Mouse (Mus musculus): ENCODE measurements around the gene H1foo. TPM values are rescaled to one million over a fixed set of nuclear protein-coding genes. Genes with fewer than 3 reads are reported as not detected.
A peak's percentile ranks its signal among the peaks of the same experiment; 100 is the strongest.

The H1foo gene
- polyA plus RNA-seq, 1 experiment from 2014 or later, result not detected

DNA sequence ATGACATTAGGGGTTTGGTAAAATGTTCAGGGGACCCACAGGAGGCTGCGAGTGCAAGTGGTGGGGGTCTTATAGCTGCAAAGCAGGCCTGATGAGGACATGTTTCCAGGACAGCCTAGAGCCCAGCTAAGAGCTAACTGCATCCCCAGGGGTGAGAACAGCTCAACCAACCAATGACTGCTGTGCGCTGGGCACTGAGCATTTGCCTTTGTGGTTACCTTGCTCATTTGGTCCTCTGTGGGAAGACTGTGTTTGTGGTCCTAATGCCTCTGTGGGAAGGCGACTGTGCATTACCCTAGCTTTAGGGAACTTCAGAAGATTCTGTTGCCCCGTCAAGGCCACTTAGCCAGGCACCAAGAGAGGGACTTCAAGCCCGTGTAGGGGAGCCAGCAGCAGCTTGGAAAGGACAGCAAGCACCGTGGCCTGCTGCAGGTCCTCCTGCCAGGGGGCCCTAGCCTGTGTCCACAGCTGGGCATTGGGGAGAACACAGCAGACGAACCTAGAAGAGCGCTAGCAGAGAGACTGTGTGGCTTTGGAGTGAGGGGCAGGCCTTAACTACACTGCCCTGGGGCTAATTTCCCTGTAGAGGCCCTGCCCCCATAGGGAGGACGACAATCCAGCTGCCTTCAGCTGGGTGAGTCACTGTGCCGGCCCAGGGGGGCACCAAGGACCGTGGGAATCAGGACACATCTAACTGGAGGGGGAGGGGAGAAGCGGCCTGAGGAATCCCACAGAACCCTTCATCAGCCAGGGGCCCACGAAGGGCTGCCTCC is 46.6 kb downstream of the H1foo start:
- Histone ChIP-seq H3K4me1 (peaks cover 54% of the 10 kb centered on the region), H3K4me2 (replicated peaks) (peak overlapping the region; percentile 91), H3K9me3 (no peaks in the 10 kb centered on the region), H3K9ac (peak overlapping the region; percentile 54), H3K4me3 (peak overlapping the region; percentile 61), H3K27ac (no peak overlapping the region), H3K27me3 (peaks cover 62% of the 10 kb centered on the region), H3K36me3 (no peaks in the 10 kb centered on the region)
- 30% methylated on average over 13 of the region's 13 CpGs for WGBS
- no peak for ATAC-seq (ENCODE audit: low FRiP score, low read depth)

DNA sequence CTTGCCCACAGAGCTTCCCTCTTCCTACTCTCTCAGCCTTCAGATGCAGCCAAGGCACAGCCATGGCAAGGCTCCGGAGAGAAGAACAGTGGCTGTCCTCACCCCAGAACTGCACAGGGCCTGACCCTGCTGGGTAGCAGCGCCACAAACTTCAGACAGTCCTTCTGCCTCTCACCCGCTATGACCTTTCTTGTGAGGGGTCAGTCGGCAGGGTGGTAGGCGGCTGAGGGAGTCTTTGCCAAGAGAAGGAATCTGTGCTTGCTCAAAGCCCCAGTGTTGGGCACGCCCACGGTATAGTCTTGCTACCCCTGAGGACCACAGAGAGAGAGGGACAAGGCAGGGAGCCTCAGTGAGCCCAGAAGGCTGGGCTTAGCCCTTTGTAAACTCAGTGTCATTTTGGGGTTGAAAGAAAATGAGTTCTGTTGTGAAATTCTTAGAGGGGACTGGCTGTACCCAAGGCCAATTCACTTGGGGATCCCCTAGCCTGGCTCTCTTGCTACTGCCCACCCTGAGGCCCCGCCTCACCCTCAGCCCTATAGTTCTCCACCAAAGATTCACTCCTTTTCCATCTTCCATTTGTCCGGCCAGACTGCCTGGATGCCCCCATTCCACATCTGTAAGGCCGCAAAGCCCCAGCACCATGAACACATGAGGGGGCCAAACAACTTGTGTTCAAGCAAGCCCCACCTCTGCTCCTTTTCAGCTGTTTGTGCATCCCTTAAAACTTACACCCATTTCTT is 47.3 kb downstream of the H1foo start:
- no peaks in the 10 kb centered on the region for H3K9me3 ChIP-seq
- H3K9ac ChIP-seq, result peak overlapping the region; percentile 54
- H3K4me3 ChIP-seq, result peak overlapping the region; percentile 61
- H3K36me3 ChIP-seq, result no peaks in the 10 kb centered on the region
- H3K27me3 ChIP-seq, result peaks cover 62% of the 10 kb centered on the region
- H3K4me1 ChIP-seq, result peaks cover 47% of the 10 kb centered on the region
- 37% methylated on average over 10 of the region's 10 CpGs for WGBS
- peak overlapping the region; percentile 91 for H3K4me2 ChIP-seq (replicated peaks)
- no peak overlapping the region for H3K27ac ChIP-seq
- ATAC-seq (ENCODE audit: low FRiP score, low read depth), result no peak

DNA sequence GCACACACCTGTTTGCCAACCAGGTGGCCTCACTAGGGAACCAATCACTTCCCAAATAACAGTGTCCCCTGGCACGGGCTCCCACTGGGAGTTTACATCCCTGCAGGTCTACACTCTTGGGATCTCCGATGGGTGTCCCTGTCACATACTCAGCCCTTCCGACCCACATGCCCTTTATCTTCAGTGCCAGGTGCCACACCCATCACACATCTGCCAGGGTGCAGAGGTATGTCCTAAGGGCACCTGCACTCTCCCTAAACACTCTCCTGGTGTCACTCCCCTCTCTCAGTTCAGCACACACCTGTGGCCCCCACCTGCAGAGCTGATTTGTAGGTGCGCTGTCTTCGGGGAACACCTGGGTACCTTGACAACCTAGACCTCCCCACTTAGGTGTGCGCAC is 48.2 kb downstream of the H1foo start:
- ATAC-seq (ENCODE audit: low FRiP score, low read depth), result no peak
- Histone ChIP-seq H3K4me1 (peaks cover 50% of the 10 kb centered on the region), H3K4me3 (peak overlapping the region; percentile 61), H3K9me3 (no peaks in the 10 kb centered on the region), H3K36me3 (no peaks in the 10 kb centered on the region), H3K27ac (no peak overlapping the region), H3K4me2 (replicated peaks) (peak overlapping the region; percentile 91), H3K27me3 (peaks cover 60% of the 10 kb centered on the region), H3K9ac (peak overlapping the region; percentile 71)
- 44% methylated on average over 6 of the region's 6 CpGs for WGBS

DNA sequence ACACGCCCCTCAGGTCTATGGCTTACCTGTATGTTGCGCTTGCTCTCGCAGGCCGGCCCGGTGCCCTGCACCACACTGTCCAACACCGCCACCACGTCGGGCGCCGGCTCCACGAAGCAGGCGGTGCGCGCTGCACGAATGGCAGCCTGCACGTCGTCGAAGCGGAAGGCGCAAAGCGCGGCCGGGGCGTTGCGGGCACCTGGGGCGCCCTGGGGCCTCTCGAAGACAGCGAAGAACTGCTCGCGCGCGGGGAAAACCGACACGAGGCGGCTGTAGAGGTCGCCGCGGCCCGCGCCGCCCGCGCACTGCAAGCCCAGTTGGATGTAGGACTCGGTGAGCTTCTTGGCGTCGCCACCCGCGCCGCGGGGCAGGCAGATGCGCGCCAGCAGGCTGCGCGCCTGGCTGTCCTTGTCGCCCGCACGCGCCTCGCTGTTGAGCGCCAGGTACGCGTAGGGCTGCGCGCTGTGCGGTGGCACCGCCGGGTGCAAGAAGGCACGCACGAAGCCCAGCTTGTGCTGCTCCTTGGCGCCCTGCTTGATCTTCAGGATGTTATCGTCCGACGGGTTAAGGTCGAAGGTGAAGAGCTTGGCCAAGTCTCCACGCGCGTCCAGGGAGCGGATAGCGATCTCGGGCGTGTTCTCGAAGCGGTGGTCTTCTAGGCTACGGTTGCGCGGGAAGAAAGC is 48.9 kb downstream of the H1foo start:
- ATAC-seq (ENCODE audit: low FRiP score, low read depth), result no peak
- H3K9ac ChIP-seq, result peak overlapping the region; percentile 71
- peak overlapping the region; percentile 61 for H3K4me3 ChIP-seq
- peaks cover 57% of the 10 kb centered on the region for H3K27me3 ChIP-seq
- peak overlapping the region; percentile 44; the same call in 1 of the 2 replicates for H3K27ac ChIP-seq
- H3K9me3 ChIP-seq, result no peaks in the 10 kb centered on the region
- 3% methylated on average over 80 of the region's 86 CpGs for WGBS
- H3K36me3 ChIP-seq, result no peaks in the 10 kb centered on the region
- H3K4me1 ChIP-seq, result peaks cover 56% of the 10 kb centered on the region
- peak overlapping the region; percentile 91 for H3K4me2 ChIP-seq (replicated peaks)

DNA sequence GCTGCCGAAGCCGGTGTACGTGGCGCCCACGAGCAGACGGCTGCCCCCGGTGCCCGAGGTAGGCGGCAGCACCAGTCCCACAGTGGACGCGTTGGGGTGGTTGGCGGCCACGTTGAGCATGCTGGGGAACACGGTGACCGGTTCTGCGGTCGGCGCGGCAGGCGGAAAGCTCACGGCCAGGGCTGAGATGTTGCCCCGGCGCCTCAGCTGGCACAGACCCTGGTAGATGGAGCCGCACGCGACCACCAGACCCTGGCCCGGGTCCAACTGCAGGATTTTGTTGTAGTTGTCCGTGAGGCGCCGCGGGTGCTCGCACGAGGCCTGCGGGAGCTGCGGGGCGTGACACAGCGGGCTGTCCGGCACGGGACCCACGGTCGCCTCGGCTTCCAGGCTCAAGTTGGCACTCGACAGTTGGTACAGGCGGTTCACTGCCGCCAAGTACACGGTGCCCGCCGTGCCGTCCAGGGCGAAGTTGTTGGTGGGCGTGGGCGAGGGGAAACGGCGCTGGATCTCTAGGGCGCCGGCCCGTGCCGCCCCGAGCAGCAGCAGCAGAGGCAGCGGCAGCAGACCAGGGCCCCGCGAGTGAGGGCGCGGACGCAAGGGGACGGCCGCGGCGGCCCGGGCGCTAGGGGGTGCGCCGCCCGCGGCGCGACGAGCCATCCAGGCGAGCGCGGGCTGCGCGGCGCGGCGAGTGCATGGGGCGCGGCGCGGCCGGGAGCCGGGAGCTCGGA is 49.6 kb downstream of the H1foo start:
- Histone ChIP-seq H3K36me3 (no peaks in the 10 kb centered on the region), H3K4me1 (peaks cover 58% of the 10 kb centered on the region), H3K4me3 (peak overlapping the region; percentile 61), H3K27ac (peak overlapping the region; percentile 44; the same call in 1 of the 2 replicates), H3K4me2 (replicated peaks) (peak overlapping the region; percentile 91), H3K9ac (peak overlapping the region; percentile 71), H3K9me3 (no peaks in the 10 kb centered on the region), H3K27me3 (peaks cover 51% of the 10 kb centered on the region)
- WGBS, result 1% methylated on average over 89 of the region's 93 CpGs
- ATAC-seq (ENCODE audit: low FRiP score, low read depth), result peak; percentile 25; the same call in 1 of the 2 replicates

DNA sequence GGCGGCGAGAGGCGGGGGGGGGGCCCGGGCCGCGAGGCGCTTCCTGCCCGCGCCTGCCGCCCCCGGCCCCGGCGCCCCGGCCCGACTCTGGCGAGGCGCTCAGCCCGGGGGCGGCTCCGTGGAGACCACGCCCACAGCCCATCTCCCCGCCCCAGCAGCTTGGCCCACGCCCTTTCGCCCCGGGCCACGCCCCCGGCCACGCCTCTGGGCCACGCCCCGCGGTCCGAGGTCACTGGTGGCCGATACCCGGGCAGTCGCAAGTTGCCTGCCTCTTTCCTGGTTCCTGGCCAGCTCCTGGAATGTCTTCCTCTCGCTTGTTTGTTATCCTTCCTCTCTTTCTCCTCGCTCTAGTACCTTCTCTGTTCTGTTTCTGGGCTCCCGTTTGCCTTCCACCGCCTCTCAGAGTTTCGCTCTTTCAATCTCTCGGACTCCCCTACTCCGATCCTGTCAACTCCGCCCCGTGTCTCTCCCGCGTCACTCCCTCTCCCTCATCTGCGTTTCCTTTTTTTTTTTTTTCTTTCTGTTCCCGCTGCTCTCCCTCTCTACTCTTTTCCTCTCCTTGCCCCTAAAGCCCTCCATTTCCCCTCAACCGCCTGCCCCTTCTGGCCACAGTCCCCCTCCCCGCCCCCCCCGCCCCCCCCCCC is 50.3 kb downstream of the H1foo start, which contains the start of gene Plxnd1:
TSS of gene Plxnd1 (minus strand) at position 129 of the 644 bp plus-strand sequence.
- H3K9ac ChIP-seq, result peak within 1 kb of the TSS; percentile 71
- peak within 1 kb of the TSS; percentile 91 for H3K4me2 ChIP-seq (replicated peaks)
- peaks cover 49% of the 10 kb centered on the region for H3K27me3 ChIP-seq
- no peaks in the 10 kb centered on the region for H3K36me3 ChIP-seq
- 1% methylated on average over 28 of the region's 51 CpGs for WGBS
- no peaks in the 10 kb centered on the region for H3K9me3 ChIP-seq
- H3K4me1 ChIP-seq, result peaks cover 58% of the 10 kb centered on the region
- peak within 1 kb of the TSS; percentile 61 for H3K4me3 ChIP-seq
- peak within 1 kb of the TSS; percentile 61; the same call in 1 of the 2 replicates for H3K27ac ChIP-seq
- peak; percentile 78 for ATAC-seq (ENCODE audit: low FRiP score, low read depth)

DNA sequence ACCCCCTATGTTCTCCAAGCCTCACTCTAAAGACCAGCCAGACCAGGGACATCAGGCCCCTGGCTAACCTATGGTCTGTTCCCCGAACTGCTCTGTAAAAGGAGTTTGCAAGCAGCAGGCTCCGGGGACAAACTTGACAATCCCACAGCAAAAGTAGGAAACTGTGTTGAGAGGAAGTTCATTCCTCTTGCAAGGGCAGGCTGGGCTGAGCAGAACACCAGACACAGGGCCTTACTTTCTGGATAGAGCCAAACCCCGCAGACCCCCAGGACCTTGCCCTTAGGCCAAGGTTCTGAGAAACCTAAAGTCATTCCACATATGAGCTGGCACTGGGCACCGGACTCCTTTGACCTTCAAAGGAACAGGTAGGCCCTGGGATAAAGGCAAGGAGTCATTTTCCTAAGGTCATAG is 50.8 kb downstream of the H1foo start:
- Histone ChIP-seq H3K36me3 (no peaks in the 10 kb centered on the region), H3K27ac (peak overlapping the region; percentile 61; the same call in 1 of the 2 replicates), H3K9me3 (no peaks in the 10 kb centered on the region), H3K4me2 (replicated peaks) (peak overlapping the region; percentile 91), H3K4me1 (peaks cover 58% of the 10 kb centered on the region), H3K9ac (no peak overlapping the region), H3K4me3 (peak overlapping the region; percentile 61; the same call in 1 of the 2 replicates), H3K27me3 (peaks cover 45% of the 10 kb centered on the region)
- WGBS, result 48% methylated on average over 4 of the region's 4 CpGs
- ATAC-seq (ENCODE audit: low FRiP score, low read depth), result no peak

DNA sequence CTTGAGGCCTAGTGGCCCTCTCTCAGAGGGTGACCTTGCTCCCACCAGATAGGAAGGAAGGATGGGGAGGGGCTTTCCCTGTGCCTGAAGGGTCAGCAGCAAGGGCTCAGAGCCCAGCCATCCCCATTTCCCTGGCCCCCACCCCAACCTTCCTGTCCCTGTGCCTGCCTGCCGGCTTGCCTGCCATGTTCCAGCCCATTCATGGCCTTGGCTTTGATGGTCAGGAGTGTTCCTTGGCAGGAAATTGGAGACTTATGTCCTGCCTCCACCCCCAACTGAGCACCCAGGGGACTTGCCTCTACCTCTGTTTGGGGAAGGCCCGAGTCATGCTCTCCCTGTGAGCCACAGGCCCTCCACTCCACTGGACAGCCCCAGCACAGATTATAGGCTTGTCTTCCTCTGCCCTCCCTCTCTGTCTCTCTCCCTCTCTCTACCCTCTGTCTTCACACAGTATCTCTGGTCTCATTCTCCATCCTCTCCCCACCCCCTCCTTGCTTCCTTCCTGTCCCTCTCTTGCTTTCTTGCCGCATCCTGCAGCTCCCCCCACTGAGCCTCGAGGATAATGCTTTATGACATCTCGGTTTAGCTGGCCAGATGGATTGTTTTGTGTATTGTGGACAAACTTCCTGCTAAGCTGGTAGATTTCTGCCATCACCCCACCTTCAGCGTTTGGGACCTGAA is 51.6 kb downstream of the H1foo start:
- peaks cover 54% of the 10 kb centered on the region for H3K4me1 ChIP-seq

DNA sequence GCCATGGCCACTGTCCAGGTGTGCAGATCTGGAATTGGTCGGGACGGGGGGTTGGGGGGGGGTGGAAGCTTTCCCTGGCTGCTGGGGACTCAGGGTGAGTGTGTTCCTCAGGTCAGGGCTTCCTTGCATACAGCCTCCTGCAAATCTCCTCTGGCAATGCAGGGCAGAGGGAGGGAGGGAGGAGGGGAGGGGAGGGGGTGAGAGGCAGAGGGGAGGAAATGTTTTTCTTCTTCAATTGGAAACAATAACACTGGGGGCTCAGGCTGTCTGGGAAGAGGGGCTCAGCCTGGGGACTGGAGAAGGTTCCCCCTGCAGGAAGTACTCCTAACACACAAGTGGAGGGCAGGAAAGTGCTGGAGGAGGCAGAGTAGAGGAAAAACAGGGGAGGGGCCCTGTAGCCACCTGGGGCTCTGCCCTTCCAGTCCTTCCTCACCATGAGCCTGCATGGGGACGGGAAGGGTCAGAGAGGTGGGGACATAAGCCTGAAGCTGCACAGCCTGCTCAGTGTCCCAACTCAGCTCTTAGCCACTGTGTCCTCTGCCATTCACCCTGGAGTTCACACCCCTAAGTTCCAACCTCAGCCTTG is 53.1 kb downstream of the H1foo start:
- Histone ChIP-seq H3K27ac (peak overlapping the region; percentile 55; the same call in 1 of the 2 replicates), H3K4me1 (peaks cover 40% of the 10 kb centered on the region), H3K4me3 (no peak overlapping the region), H3K4me2 (replicated peaks) (no peak overlapping the region), H3K36me3 (no peaks in the 10 kb centered on the region), H3K9ac (no peak overlapping the region), H3K27me3 (peaks cover 23% of the 10 kb centered on the region), H3K9me3 (no peaks in the 10 kb centered on the region)
- no peak for ATAC-seq (ENCODE audit: low FRiP score, low read depth)
- WGBS, result 11% methylated on average over 3 of the region's 3 CpGs

More for the DNA sequence above, 51.6 kb downstream of the H1foo start:
- Histone ChIP-seq H3K27me3 (peaks cover 38% of the 10 kb centered on the region), H3K4me3 (no peak overlapping the region), H3K27ac (no peak overlapping the region; the same call in 1 of the 2 replicates), H3K9me3 (no peaks in the 10 kb centered on the region), H3K9ac (no peak overlapping the region), H3K36me3 (no peaks in the 10 kb centered on the region), H3K4me2 (replicated peaks) (no peak overlapping the region)
- no peak for ATAC-seq (ENCODE audit: low FRiP score, low read depth)
- 31% methylated on average over 6 of the region's 6 CpGs for WGBS

DNA sequence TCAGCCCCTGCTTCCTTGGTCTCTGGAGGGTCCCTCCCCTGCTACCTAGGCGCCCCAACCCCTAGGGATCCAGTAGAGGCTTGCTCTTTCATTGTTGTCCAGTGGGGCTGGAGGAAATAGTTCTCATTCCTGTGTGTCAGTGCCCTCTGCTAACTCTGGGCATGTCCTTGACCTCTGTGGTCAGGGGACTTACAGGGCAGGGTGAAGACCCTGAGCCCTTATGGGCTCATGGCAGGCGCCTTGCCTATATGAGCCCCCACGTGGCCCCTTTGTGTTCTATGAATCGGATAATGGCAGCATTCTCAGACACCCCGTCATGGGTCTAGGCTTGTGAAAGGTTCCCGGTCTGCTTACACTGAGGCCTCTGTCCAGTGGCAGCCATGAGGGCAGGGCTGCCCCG is 54.0 kb downstream of the H1foo start:
- Histone ChIP-seq H3K9ac (no peak overlapping the region), H3K27me3 (peaks cover 13% of the 10 kb centered on the region), H3K4me2 (replicated peaks) (no peak overlapping the region), H3K4me1 (peaks cover 32% of the 10 kb centered on the region), H3K27ac (no peak overlapping the region), H3K36me3 (no peaks in the 10 kb centered on the region), H3K4me3 (no peak overlapping the region), H3K9me3 (no peaks in the 10 kb centered on the region)
- no peak for ATAC-seq (ENCODE audit: low FRiP score, low read depth)
- 84% methylated on average over 7 of the region's 7 CpGs for WGBS

Data from limb, embryonic 13.5 days (tissue).